Mouse (Mus musculus): Measurements from ENCODE around the gene Bsg. TPM values are rescaled to one million over a fixed set of nuclear protein-coding genes. Genes with fewer than 3 reads are reported as not detected.
A peak's percentile ranks its signal among the peaks of the same experiment; 100 is the strongest.

Gene Bsg
- polyA plus RNA-seq, 1 experiment from 2014 or later, result 915 TPM

GRCm38 (mm10) chr10:79668771-79669575, 35.3 kb upstream of the Bsg start, which contains the start of gene Tpgs1:
TSS of gene Tpgs1 (plus strand) at chr10:79669369.
- H3K4me1 ChIP-seq (ENCODE audit: control insufficient read depth, insufficient read depth, low read length), result peaks cover 20% of the 10 kb centered on the region
- peak within 1 kb of the TSS; percentile 99 for H3K27ac ChIP-seq (ENCODE audit: low read length)
- peak within 1 kb of the TSS; percentile 93 for H3K9ac ChIP-seq (ENCODE audit: low read depth, low read length)
- ATAC-seq, result peak; percentile 88
- peak within 1 kb of the TSS; percentile 90 for H3K4me3 ChIP-seq (ENCODE audit: low read depth, low read length)
- H3K4me2 ChIP-seq (ENCODE audit: low read length), result peak within 1 kb of the TSS; percentile 97
- H3K27me3 ChIP-seq (ENCODE audit: control insufficient read depth, insufficient read depth, low read depth, low read length), result no peaks in the 10 kb centered on the region
- peaks cover 3% of the 10 kb centered on the region; the same call in 1 of the 2 replicates for H3K36me3 ChIP-seq (ENCODE audit: control insufficient read depth, insufficient read depth, low read length)
- H3K9me3 ChIP-seq (replicated peaks; ENCODE audit: control insufficient read depth, low read length, poor library complexity, severe bottlenecking), result no peaks in the 10 kb centered on the region
- under 1% methylated on average over 45 of the region's 45 CpGs for WGBS

GRCm38 (mm10) chr10:79669576-79670057, 34.7 kb upstream of the Bsg start:
- Histone ChIP-seq H3K9me3 (replicated peaks; ENCODE audit: control insufficient read depth, low read length, poor library complexity, severe bottlenecking) (no peaks in the 10 kb centered on the region), H3K4me2 (ENCODE audit: low read length) (peak overlapping the region; percentile 97), H3K4me1 (ENCODE audit: control insufficient read depth, insufficient read depth, low read length) (peaks cover 20% of the 10 kb centered on the region), H3K27me3 (ENCODE audit: control insufficient read depth, insufficient read depth, low read depth, low read length) (no peaks in the 10 kb centered on the region), H3K36me3 (ENCODE audit: control insufficient read depth, insufficient read depth, low read length) (peaks cover 3% of the 10 kb centered on the region; the same call in 1 of the 2 replicates), H3K9ac (ENCODE audit: low read depth, low read length) (peak overlapping the region; percentile 93), H3K4me3 (ENCODE audit: low read depth, low read length) (peak overlapping the region; percentile 90), H3K27ac (ENCODE audit: low read length) (peak overlapping the region; percentile 99)
- peak; percentile 66 for ATAC-seq
- WGBS, result under 1% methylated on average over 47 of the region's 47 CpGs

GRCm38 (mm10) chr10:79670071-79670888, 34.0 kb upstream of the Bsg start:
- WGBS, result 34% methylated on average over 15 of the region's 15 CpGs
- Histone ChIP-seq H3K4me1 (ENCODE audit: control insufficient read depth, insufficient read depth, low read length) (peaks cover 20% of the 10 kb centered on the region), H3K9ac (ENCODE audit: low read depth, low read length) (peak overlapping the region; percentile 93), H3K27ac (ENCODE audit: low read length) (peak overlapping the region; percentile 99), H3K36me3 (ENCODE audit: control insufficient read depth, insufficient read depth, low read length) (peaks cover 3% of the 10 kb centered on the region; the same call in 1 of the 2 replicates), H3K27me3 (ENCODE audit: control insufficient read depth, insufficient read depth, low read depth, low read length) (no peaks in the 10 kb centered on the region), H3K4me3 (ENCODE audit: low read depth, low read length) (peak overlapping the region; percentile 90), H3K9me3 (replicated peaks; ENCODE audit: control insufficient read depth, low read length, poor library complexity, severe bottlenecking) (no peaks in the 10 kb centered on the region), H3K4me2 (ENCODE audit: low read length) (peak overlapping the region; percentile 97)
- peak; percentile 18 for ATAC-seq

DNA sequence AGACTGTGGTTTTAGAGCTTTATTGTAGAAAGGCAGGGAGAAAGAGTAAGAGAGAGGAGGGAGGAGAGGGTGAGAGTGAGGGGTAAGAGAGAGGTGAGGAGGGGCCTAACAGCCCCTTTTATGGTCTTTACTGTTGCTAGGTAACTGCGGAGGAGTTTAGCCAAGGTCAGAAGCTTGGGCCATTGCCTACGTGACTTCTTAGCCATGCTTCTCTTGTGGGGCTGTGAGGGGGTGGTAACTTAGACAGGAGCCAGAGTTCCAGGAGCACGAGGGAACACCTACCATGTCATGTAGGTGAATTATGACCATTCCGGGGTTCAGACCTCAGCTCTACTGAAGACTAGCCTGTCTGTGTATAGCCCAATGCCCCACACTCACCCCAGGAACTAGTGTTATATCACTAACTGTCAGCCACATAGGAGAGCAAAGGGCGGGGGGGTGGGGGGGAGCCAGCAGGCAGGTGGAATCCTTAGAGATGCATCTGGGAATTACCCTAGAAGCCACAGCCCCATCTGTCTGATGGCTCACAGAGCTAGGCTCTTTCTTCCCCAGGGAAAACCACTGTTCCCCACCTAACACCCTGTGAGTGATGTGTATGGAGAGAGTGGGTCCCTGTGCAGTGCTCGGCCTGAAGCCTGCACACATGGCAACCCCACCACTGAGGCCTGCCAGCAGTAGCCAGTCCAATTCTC, 32.7 kb upstream of the Bsg start:
- H3K9ac ChIP-seq (ENCODE audit: low read depth, low read length), result no peak overlapping the region
- no peaks in the 10 kb centered on the region for H3K27me3 ChIP-seq (ENCODE audit: control insufficient read depth, insufficient read depth, low read depth, low read length)
- no peak for ATAC-seq
- H3K4me2 ChIP-seq (ENCODE audit: low read length), result no peak overlapping the region; the same call in 1 of the 2 replicates
- H3K9me3 ChIP-seq (replicated peaks; ENCODE audit: control insufficient read depth, low read length, poor library complexity, severe bottlenecking), result no peaks in the 10 kb centered on the region
- peaks cover 7% of the 10 kb centered on the region for H3K36me3 ChIP-seq (ENCODE audit: control insufficient read depth, insufficient read depth, low read length)
- WGBS, result 72% methylated on average over 6 of the region's 6 CpGs
- H3K4me3 ChIP-seq (ENCODE audit: low read depth, low read length), result no peak overlapping the region
- H3K27ac ChIP-seq (ENCODE audit: low read length), result no peak overlapping the region
- peaks cover 20% of the 10 kb centered on the region for H3K4me1 ChIP-seq (ENCODE audit: control insufficient read depth, insufficient read depth, low read length)

DNA sequence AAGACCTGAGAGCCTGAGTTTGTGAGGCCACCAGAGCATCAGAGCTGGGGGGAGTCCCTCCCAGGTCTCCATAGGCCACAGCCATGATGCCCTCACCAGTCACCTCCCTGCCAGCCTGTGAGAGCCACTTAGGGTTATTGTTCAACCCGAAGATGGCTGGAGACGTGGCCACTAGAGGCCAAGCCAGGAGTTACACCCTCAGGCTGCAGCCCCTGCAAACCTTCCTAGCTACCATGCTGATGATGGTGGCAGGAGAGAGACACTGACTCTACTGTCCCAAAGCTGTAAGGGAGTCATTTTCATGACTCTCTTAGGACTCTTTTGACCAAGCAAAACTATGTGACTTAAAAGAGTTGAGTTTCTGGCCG, 32.2 kb upstream of the Bsg start:
- H3K4me1 ChIP-seq (ENCODE audit: control insufficient read depth, insufficient read depth, low read length), result peaks cover 20% of the 10 kb centered on the region
- peaks cover 7% of the 10 kb centered on the region for H3K36me3 ChIP-seq (ENCODE audit: control insufficient read depth, insufficient read depth, low read length)
- no peaks in the 10 kb centered on the region for H3K27me3 ChIP-seq (ENCODE audit: control insufficient read depth, insufficient read depth, low read depth, low read length)
- no peak overlapping the region for H3K4me2 ChIP-seq (ENCODE audit: low read length)
- no peak overlapping the region for H3K9ac ChIP-seq (ENCODE audit: low read depth, low read length)
- no peak for ATAC-seq
- H3K4me3 ChIP-seq (ENCODE audit: low read depth, low read length), result no peak overlapping the region
- no peak overlapping the region for H3K27ac ChIP-seq (ENCODE audit: low read length)
- H3K9me3 ChIP-seq (replicated peaks; ENCODE audit: control insufficient read depth, low read length, poor library complexity, severe bottlenecking), result no peaks in the 10 kb centered on the region
- 58% methylated on average over 3 of the region's 3 CpGs for WGBS

DNA sequence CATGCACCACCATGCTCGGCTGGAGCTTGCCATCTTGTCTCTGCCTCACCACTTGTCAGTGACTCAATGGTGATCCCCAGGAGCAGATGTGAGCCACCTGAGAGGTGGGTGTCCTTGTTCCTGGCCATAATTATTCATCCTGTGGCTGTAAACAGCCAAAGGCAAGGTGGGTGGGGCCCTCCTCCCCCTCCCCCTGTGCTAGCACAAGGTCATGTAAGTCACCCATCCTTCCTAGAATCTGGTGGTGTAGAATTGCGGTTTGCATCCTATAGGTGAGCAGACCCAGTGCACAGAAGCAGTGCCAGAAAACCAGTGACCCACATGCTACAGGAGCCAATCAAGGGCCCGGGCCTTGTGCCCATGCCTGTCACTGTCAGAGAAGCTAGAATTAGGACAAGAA, 31.2 kb upstream of the Bsg start:
- H3K27me3 ChIP-seq (ENCODE audit: control insufficient read depth, insufficient read depth, low read depth, low read length), result no peaks in the 10 kb centered on the region
- no peak overlapping the region for H3K9ac ChIP-seq (ENCODE audit: low read depth, low read length)
- no peak overlapping the region for H3K4me3 ChIP-seq (ENCODE audit: low read depth, low read length)
- 86% methylated on average over 3 of the region's 3 CpGs for WGBS
- H3K4me2 ChIP-seq (ENCODE audit: low read length), result no peak overlapping the region
- H3K36me3 ChIP-seq (ENCODE audit: control insufficient read depth, insufficient read depth, low read length), result peaks cover 7% of the 10 kb centered on the region
- no peaks in the 10 kb centered on the region for H3K9me3 ChIP-seq (replicated peaks; ENCODE audit: control insufficient read depth, low read length, poor library complexity, severe bottlenecking)
- peaks cover 16% of the 10 kb centered on the region for H3K4me1 ChIP-seq (ENCODE audit: control insufficient read depth, insufficient read depth, low read length)
- H3K27ac ChIP-seq (ENCODE audit: low read length), result no peak overlapping the region
- no peak for ATAC-seq

GRCm38 (mm10) chr10:79675346-79676035, 28.8 kb upstream of the Bsg start:
- peaks cover 7% of the 10 kb centered on the region for H3K36me3 ChIP-seq (ENCODE audit: control insufficient read depth, insufficient read depth, low read length)
- H3K27me3 ChIP-seq (ENCODE audit: control insufficient read depth, insufficient read depth, low read depth, low read length), result no peaks in the 10 kb centered on the region
- H3K9me3 ChIP-seq (replicated peaks; ENCODE audit: control insufficient read depth, low read length, poor library complexity, severe bottlenecking), result no peaks in the 10 kb centered on the region
- H3K27ac ChIP-seq (ENCODE audit: low read length), result no peak overlapping the region
- H3K4me2 ChIP-seq (ENCODE audit: low read length), result no peak overlapping the region
- no peak overlapping the region for H3K9ac ChIP-seq (ENCODE audit: low read depth, low read length)
- WGBS, result 58% methylated on average over 44 of the region's 44 CpGs
- H3K4me3 ChIP-seq (ENCODE audit: low read depth, low read length), result no peak overlapping the region
- H3K4me1 ChIP-seq (ENCODE audit: control insufficient read depth, insufficient read depth, low read length), result peaks cover 8% of the 10 kb centered on the region
- no peak for ATAC-seq

Measured in midbrain, embryonic 16.5 days (tissue).